Mouse (Mus musculus): ENCODE results near the gene Carmil2.

The Carmil2 gene

DNA sequence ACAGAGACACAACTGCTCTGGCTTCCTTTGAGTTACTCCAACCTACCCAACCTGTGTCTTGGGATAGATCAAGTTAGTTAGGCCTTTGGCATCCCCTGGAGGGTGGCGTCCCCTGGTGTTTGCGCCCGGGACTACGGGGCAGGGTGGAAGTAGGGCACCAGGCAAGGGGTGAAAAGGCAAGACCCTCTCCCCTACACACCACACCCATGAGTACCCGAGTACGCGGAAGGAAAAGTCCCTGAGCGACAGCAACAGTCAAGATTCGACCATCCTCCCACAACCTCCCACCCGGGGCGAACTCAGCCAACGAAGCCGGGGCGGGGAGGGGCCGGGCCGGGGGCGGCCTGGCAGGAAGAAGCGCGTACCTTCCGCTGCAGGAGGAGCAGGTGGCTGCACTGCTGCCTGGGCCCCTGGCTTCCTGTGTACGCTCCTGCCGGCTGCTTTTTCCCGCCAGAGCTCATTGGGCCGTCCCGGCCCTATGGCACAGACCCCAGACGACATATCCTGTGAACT is at the start of gene Carmil2:
Gene Carmil2 (plus strand): TSS at position 479 of the 513 bp plus-strand sequence.
- DNase-seq (ENCODE audit: low read depth, low spot score) = no peak

DNA sequence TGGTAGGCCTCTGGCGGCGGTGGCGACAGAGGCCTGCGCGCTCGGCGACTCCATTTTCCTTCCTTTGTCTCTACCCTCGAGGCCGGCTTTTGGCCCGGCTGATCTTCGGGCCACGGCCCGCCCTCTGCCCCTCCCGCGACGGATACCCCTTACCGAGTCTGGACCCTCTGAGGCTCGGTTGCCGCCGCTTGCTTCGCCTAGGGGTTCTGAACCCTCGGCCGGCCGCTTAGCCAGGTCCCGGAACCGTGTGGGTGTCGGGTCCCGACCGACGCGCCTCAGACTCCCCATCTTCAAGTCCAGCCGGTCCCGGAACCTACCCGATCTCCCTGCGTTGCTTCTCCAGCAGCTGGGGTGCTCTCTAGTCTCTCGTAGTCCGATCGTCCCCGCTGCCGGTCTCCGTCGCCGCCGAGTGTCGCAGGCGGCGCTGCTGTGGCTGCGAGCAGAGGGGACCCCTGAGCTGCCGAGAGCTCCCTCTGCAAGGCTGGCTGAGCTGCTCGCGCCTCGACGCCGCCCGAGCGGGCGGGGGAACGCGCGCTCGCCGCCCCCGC is 49.0 kb upstream of the Carmil2 start, which contains the start of gene Agrp:
Gene Agrp (minus strand): TSS at position 431 of the 548 bp plus-strand sequence.
- DNase-seq (ENCODE audit: low read depth, low spot score) = peak; percentile 51

DNA sequence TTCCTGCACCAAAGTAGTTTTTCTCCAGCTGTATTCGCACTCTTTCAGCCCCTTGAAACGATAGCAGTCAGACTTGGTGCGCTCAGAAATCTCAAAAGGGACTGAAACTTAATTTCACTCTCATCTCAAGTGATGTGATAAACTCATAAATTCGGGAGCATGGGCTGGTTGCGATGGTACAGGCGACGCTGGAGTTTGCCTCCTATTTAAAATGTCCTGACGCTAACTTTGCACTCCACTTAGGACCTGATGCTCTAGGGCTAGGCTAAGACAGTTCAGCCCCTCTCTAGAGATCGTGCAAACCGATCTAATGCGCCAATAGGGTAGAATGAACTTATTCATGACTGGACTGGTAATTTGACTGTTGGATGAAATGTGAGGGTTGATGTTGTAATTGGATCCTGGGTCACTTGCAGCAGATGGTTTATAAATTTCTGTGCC is 48.5 kb upstream of the Carmil2 start:
- DNase-seq (ENCODE audit: low read depth, low spot score) = no peak

DNA sequence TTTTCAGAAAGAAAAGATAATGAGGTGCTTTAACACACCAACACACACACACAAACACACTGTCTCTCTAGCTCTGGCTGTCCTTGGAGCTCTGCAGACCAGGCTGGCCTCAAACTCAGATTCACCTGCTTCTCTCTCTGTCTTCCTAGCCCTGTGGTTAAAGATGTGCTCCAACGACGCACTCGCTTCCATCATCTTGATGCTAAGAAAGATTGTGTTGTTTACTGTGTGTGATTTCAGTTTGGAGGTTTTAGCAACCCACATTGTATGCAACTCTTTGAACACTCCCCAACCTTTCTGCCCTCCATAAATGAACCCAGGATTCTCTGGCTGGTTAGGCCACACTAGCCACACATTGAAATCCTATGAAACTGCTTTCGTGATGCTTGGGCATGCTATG is 47.6 kb upstream of the Carmil2 start:
- no peak for DNase-seq (ENCODE audit: low read depth, low spot score)

DNA sequence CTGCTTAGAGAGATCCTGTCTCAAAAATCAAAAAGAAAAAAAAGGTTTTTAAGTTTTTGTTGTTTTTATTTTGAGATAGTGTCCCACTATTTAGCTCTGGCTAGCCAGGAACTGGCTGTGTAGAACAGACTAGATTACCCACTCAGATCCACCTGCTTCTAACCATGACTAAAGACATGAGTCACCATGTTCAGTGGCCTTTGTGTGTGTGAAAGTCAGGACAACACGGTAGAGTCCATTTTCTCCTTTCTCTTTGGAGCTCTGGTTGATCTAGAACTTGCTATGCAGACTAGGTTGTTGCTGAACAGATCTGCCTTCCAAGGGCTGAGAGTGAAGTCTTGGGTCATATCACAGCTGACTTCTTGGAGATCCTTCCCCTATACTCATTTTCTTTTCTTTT is 46.2 kb upstream of the Carmil2 start:
- DNase-seq (ENCODE audit: low read depth, low spot score) = no peak

DNA sequence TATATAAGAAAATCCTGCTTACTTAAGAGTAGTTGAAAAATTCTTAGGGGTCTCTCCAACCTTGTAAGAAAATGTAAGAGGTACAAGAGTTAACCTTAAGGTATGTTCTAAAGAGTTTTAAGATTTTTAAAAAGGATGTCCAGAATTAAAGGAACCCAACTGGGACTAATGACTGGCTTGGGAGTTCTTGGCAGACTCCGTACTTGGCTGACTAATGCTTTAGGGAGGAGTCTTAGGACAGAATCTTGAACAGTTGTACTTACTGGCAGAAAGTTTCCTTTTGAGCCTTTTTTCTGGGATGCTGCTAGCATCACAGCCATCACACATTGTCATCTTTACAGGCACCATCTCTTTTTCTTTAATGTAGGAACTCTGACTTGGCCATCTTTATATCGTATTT is 45.6 kb upstream of the Carmil2 start:
- DNase-seq (ENCODE audit: low read depth, low spot score) = no peak

DNA sequence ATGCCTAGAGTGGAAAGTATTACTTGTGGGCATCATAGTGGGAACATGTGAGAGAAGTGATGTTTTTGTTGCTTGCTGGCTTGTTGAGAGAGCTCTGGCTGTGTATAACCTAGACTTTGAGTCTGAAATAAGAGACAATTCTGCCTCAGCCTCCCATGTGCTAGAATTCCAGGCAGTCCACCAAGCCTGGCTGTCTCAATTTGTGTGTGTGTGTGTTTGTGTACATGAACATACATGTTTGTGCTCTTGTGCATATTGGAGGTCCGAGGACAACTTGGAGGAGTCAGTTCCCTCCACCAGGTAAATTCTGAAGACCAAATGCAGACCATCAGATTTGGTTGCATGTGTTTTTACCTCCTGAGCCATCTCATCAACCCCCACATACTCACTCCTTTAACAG is 40.9 kb upstream of the Carmil2 start:
- no peak for DNase-seq (ENCODE audit: low read depth, low spot score)

DNA sequence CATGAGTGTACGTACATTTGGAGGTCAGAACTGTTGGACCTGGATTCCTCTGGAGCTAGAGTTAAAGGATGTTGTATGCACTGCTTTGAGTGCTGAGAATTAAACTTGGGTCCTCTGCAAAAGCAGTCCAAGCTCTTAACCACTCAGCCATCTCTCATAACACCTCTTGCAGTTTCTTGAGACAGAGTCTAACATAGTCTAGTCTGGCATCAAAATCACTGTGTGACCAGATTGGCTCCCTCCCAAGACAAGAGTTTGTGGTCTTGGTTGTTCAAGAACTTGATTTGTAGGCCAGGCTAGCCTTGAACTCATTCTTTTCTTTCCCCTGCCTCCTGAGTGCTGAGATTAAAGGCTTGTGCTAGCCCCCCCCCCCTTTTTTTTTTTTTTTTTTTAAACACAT is 37.1 kb upstream of the Carmil2 start:
- DNase-seq (ENCODE audit: low read depth, low spot score) = no peak

DNA sequence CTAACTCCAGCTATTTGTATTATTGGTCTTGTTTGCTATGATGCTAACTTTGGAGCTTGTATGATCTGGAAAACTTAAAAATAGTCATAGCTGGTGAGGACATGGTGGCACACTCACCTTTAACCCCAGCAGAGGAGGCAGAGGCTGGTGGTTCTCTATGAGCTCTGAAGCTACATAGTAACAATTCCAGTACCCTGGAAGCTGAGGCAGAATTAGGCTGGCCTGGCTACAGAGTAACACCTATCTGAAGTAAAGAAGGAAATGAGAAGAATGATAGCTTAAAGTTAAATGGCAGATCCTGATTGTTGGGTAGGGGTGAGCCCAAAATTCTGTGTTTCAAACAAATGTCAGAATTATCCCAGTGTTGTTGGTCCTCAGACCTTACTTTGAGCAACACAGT is 28.4 kb upstream of the Carmil2 start:
- no peak for DNase-seq (ENCODE audit: low read depth, low spot score)

DNA sequence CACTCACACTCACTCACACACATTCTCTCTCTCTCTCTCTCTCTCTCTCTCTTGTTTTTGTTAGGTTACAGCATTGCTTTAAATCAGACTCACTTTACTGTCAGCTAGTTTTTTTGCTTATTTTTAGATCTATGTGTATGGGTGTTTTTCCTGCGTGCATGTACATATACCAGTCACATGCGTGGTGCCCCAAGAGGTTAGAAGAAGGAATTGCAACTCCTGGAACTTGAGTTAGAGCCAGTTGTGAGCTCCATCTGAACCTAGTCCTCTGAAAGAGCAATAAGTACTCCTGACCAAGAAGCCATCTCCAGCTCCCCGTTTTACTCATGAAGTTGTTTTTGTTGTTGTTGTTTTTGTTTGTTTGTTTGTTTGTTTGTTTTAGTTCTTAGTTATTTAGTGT is 24.9 kb upstream of the Carmil2 start:
- no peak for DNase-seq (ENCODE audit: low read depth, low spot score)

DNA sequence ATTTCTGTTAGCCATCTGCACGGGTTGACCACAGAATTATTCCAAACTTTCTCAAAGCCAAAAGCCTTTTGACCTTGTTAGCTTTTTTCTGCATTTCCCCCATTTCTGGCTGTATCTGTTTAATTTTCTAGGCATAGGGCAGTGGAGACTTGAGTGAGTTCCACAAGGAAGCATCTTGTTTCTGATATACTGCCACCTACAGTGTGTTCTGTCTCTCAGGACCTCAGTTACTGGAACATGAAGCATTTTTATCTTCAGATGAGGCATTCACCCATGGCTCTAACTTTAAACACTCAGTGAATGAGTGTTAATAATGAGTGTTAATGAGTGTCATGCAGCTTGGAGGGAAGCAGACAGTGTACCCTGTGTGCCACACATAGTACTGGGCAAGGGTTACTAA is 8.2 kb upstream of the Carmil2 start:
- no peak for DNase-seq (ENCODE audit: low read depth, low spot score)

DNA sequence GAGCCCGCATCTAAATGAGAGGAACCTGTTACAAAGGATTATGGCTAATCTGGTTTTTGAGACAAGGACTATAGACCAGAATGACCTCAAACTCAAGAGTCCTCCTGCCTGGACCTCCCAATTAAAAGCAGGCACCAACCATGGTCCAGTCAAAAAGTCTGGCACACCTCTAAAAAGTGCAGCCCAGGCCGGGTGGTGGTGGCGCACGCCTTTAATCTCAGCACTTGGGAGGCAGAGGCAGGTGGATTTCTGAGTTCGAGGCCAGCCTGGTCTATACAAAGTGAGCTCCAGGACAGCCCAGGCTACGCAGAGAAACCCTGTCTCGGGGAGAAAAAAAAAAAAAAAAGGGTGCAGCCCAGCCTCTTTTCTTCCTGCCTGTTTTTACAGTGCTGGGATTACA is 749 bp upstream of the Carmil2 start:
- no peak for DNase-seq (ENCODE audit: low read depth, low spot score)

DNA sequence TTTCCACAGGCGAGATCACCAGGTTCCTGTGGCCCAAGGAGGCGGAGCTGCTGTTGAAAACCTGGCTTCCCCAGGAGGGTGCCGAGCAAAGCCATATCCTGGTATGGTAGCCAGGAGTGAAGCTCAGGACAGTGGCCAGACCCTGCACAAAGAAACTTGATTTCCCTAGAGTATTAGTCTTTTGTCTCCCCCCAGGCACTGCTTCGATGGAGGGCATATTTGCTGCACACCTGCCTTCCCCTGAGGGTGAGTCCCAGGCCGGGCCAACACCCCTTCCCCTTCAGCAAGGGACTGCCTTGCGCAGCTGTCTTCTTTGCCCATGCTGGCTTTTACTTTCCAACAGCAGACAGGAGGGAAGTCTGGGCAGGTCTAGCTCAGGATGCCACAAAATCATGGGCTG is 477 bp downstream of the Carmil2 start:
- no peak for DNase-seq (ENCODE audit: low read depth, low spot score)

DNA sequence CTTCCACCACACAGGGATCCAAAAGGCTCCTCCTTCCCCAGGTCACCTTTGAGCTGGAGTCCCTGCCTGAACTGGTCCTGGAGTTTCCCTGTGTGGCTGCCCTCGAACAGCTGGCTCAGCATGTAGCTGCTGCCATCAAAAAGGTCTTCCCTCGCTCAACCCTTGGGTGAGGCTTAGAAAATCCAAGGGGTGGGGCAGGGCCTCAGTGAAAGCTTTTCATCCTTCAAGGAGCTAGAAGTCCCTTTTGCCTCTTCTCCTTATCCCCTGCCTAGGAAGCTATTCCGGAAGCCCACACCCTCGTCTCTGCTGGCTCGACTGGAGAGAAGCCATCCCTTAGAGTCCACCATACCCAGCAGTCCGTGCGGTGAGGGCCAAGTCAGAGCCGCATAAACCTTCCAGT is 1.4 kb downstream of the Carmil2 start:
- DNase-seq (ENCODE audit: low read depth, low spot score) = no peak

DNA sequence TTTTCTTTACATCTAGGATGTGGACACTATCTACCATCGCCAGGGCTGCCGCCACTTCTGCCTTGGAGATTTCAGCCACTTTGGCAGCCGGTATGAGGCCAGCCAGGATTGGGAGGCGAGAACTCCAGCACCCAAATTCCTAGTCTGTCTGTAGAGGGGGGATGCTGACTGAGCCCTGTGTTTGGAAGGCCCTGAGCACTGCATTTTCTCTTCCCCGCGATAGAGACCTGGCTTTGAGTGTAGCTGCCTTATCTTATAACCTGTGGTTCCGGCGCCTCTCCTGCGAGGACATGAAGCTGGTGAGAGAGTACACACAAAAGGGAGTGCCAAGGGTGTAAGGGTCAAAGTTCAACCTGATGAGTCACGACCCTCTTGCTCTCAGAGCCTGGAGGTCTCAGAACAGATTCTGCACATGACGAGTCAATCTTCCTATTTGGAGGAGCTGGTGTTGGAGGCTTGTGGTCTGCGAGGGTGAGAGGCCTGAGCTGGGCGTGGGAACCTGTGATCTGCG is 2.2 kb downstream of the Carmil2 start:
- DNase-seq (ENCODE audit: low read depth, low spot score) = no peak

DNA sequence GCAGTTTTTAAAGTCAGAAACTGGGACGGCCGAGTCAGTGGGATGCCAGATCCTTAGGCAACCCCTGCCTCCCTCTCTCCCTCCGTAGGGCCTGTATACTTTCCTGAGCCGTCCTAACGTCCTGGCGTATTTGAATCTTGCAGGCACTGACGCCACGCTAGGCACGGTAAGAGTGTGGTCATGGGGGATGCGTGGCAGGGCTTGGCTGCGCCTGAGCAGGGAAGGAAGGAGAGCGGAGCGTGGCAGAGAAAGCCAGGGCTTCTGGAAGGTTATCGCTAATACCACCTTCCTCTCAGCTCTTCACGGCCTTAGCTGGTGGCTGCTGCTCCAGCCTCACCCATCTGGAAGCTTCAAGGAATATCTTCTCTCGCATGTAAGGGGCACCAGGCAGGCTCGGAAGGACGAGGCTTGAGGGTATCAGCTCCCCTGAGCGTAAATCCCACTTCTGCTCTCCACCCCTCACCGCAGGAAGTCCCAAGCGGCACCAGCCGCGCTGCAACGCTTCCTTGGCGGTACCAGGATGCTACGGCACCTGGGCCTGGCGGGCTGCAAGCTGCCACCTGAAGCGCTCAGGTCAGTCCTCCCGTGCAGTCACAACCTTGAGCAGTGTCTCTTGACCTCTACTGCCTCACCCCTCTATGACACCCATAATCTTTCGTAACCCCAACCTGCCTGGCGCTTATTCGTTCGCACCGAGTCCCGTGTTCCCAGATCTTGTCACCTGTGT is 3.3 kb downstream of the Carmil2 start:
- no peak for DNase-seq (ENCODE audit: low read depth, low spot score)

DNA sequence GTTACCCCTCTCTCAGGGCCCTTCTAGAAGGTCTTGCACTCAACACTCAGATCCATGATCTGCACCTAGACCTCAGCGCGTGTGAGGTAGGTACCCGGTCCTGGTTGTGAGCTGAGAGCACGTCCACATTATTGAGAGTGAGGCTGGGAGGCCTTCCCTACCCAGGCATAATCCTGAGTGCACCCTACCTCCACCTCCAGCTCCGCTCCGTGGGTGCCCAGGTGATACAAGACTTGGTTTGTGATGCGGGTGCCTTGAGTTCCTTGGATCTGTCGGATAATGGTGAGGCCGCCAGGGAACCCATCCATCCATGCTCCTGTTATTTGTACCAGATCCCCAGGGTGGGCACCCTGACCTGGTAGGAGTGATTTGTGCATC is 3.9 kb downstream of the Carmil2 start:
- DNase-seq (ENCODE audit: low read depth, low spot score) = no peak

DNA sequence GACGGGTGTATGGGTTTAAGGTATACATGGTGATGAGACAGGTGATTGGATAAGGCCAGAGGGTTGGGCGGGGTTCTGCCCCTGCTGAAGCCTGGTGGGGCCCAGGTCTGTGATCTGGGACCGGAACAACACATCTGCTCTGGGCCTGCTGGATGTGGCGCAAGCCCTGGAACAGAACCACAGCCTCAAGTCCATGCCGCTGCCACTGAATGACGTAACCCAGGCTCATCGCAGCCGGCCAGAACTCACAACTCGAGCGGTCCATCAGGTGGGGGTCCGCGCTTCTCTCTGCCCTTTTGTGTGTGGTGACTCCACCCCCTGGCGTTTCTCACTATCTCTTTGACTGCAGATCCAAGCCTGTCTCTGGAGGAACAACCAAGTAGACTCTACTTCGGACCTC is 4.9 kb downstream of the Carmil2 start:
- no peak for DNase-seq (ENCODE audit: low read depth, low spot score)

DNA sequence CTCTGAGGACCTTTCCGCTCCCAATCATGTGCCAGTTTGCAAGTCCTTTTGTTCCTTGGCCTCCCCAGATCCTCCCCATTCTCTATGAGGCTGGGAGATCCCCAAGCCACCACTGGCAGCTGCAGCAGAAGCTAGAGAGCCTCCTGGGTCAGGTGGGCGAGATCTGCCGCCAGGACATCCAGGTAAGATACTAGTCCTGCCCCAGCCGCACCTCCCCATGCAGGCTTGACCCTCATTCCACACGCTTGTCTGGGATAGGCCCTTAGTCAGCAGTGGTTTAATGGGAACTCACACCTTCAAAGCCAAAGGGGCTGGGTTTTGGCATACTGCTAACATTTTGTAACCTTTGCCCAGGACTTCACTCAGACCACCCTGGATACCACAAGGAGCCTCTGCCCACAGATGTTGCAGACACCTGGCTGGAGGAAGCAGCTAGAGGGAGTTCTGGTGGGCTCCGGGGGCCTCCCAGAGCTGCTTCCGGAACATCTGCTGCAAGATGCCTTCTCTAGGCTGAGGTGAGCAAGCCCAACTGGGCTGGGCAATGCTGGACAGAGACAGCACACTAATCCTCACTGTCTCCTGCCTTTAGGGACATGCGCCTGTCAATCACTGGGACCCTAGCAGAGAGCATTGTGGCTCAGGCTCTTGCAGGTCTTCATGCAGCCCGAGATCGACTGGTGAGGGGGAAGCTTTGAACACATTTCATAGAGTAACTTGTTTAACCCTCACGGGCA is 6.5 kb downstream of the Carmil2 start:
- DNase-seq (ENCODE audit: low read depth, low spot score) = no peak

DNA sequence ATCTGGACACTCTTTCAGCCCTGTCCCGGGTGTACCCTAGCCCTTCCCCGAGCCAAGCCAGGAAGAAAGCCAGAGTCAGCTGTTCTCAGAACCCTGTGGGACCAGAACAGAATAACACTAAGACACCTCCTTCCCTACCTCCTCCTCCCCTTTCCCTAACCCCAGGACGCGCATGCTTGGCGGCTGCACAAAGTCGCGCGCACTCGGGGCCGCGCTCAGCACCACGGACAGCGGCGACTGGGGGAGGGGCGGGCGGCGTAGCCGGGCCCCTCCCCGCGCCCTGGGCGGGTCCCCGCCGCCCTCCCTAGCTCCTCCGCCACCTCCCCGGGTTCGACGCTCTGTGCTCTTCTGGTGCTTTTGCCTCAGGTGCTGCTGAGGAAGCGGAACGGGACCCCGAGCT is 7.6 kb downstream of the Carmil2 start:
- DNase-seq (ENCODE audit: low read depth, low spot score) = peak; percentile 59

DNA sequence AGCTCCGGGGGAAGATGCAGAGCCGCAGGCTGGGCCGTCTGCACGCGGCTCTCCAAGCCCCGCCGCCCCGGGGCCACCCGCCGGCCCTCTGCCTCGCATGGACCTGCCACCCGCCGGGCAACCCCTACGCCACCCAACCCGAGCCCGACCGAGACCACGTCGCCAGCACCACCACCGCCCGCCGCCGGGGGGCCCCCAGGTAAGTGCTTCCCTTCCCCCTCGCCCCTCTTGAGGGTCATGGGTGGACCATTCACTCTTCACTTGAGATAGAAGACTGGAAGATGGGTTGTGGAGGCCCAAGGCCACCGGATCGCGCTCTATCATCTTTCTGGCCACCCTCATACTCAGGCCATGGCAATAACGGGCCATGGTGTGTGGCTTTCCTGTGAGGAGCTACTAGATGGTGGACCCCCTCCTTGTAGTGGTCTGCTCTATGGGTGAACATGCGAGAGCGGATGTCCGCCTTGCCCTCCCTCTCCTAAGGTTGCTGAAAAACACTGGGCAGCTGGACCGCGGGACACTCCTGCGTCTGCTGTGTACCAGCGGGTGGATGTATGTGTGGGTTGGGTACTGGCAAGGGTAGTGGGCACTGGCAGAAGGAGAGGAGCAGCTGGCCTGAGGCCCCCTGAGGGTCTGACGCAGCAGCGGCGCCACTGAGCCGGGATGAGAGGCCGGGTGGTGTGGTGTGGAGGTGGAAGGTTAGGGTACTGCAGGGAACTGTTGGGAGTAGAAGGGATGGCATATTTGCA is 8.2 kb downstream of the Carmil2 start:
- DNase-seq (ENCODE audit: low read depth, low spot score) = no peak
